In the genomic region with DNA sequence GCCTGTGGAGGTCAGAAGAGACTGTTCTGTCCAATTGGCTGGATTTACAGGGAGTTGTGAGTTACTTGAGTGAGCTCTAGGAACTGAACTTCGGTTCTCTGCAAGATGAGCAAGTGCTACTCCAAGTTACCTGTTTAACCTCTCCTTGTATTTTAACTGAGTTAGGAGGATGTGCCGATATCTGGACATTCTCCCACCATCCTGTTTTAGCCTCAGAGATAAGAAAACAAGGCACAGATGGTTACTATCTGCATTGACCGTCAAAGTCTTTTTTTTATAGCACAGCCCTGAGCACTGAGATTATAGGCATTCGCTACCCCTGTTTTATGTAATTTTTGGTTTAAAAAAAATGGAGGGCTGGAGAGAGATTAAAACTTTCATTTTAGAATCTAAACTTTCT, we compare ENCODE assay signal across 25 mouse cellular contexts. TPM values are rescaled to one million over a fixed set of nuclear protein-coding genes. Genes with fewer than 3 reads are reported as not detected.
A peak's percentile ranks its signal among the peaks of the same experiment; 100 is the strongest.
DNase-seq lines count a peak whose midpoint lies in the region; ATAC-seq and TF ChIP-seq lines count a peak whose summit lies in the region.
"Had no signal": no experiment of that assay in that cellular context is flagged by ENCODE, and none has a peak within 500 bp of the region (broad histone marks: within the 10 kb centered on the region; RNA-seq: fewer than 3 reads in every experiment).

No protein-coding gene starts in this region.

- no peak for ATAC-seq in heart, embryonic 15.5 days (replicated peaks; ENCODE audit: insufficient number of reproducible peaks, insufficient read depth, low FRiP score, low read depth)
- ATAC-seq in liver, embryonic 13.5 days (ENCODE audit: low read depth): peak; percentile 48; the same call in 1 of the 2 replicates
- ATAC-seq in megakaryocyte-erythroid progenitor cell, adult 5-6 weeks (replicated peaks; ENCODE audit: low FRiP score, low TSS enrichment, poor library complexity, severe bottlenecking): peak; percentile 76
- ATAC-seq in midbrain, embryonic 16.5 days: no peak
- ATAC-seq: activated CD4-positive, CD25-positive, alpha-beta regulatory T cell, adult 4 months; forebrain, postnatal 0 days; inflammation-experienced regulatory T-cells, adult 6 months had no signal

- no peaks in the 10 kb centered on the region for H3K27me3 ChIP-seq in heart, embryonic 15.5 days
- H3K27me3 ChIP-seq in MEL (ENCODE audit: control insufficient read depth in 1 of 2, insufficient read depth in 2 of 2, low read length in 2 of 2): no peaks in the 10 kb centered on the region
- H3K27me3 ChIP-seq in liver, embryonic 13.5 days: no peaks in the 10 kb centered on the region
- H3K27me3 ChIP-seq in midbrain, embryonic 16.5 days (ENCODE audit: control insufficient read depth, insufficient read depth, low read depth, low read length): no peaks in the 10 kb centered on the region
- H3K27me3 ChIP-seq: hindbrain, embryonic 13.5 days; neural tube, embryonic 12.5 days had no signal

- H3K4me2 ChIP-seq in heart, embryonic 15.5 days: no peak overlapping the region
- peak overlapping the region; percentile 2; the same call in 1 of the 2 replicates for H3K4me2 ChIP-seq in liver, embryonic 13.5 days
- H3K4me2 ChIP-seq in midbrain, embryonic 16.5 days (ENCODE audit: low read length): no peak overlapping the region
- H3K4me2 ChIP-seq: hindbrain, embryonic 13.5 days; neural tube, embryonic 12.5 days had no signal

- no peak overlapping the region for H3K4me3 ChIP-seq in heart, embryonic 15.5 days
- peak overlapping the region in 1 of 2 experiments; percentile 10; a peak in 2 of 4 replicates for H3K4me3 ChIP-seq in MEL (ENCODE audit: control insufficient read depth in 1 of 2, insufficient read depth in 1 of 2, low read depth in 2 of 2, low read length in 2 of 2)
- no peak overlapping the region for H3K4me3 ChIP-seq in liver, embryonic 13.5 days (replicated peaks)
- no peak overlapping the region for H3K4me3 ChIP-seq in midbrain, embryonic 16.5 days (ENCODE audit: low read depth, low read length)
- H3K4me3 ChIP-seq: embryonic facial prominence, embryonic 10.5 days; forebrain, embryonic 10.5 days; hindbrain, embryonic 13.5 days; neural tube, embryonic 12.5 days had no signal

- no peak for TF ChIP-seq CTCF in MEL (IDR thresholded peaks at IDR 0.05 in 2 of 3, conservative IDR thresholded peaks at IDR 0.05 in 1 of 3; ENCODE audit: control insufficient read depth in 1 of 3, insufficient read depth in 1 of 3, low read depth in 2 of 3, low read length in 3 of 3, poor library complexity in 1 of 3, severe bottlenecking in 1 of 3)

- no peak for TF ChIP-seq POLR2A in MEL (IDR thresholded peaks at IDR 0.05; ENCODE audit: control insufficient read depth in 1 of 2, insufficient read depth in 1 of 2, low read depth in 1 of 2, low read length in 2 of 2, poor library complexity in 1 of 2)

- H3K27ac ChIP-seq in heart, embryonic 15.5 days: 0 out of 2 replicates have a peak overlapping the region, but pooled peaks have one; percentile 27
- H3K27ac ChIP-seq in MEL (ENCODE audit: control insufficient read depth, low read depth, low read length): no peak overlapping the region
- no peak overlapping the region for H3K27ac ChIP-seq in liver, embryonic 13.5 days
- no peak overlapping the region for H3K27ac ChIP-seq in midbrain, embryonic 16.5 days (ENCODE audit: low read length)
- H3K27ac ChIP-seq: embryonic facial prominence, embryonic 10.5 days; forebrain, embryonic 10.5 days; hindbrain, embryonic 13.5 days; kidney, postnatal 0 days; neural tube, embryonic 12.5 days; stomach, postnatal 0 days had no signal

- H3K79me2 ChIP-seq in MEL (ENCODE audit: control insufficient read depth, insufficient read depth, low read length, poor library complexity): peaks cover 59% of the 10 kb centered on the region

- no peaks in the 10 kb centered on the region for H3K9me3 ChIP-seq in heart, embryonic 15.5 days (replicated peaks)
- H3K9me3 ChIP-seq in MEL (replicated peaks; ENCODE audit: insufficient read depth, low read length): no peaks in the 10 kb centered on the region
- no peaks in the 10 kb centered on the region for H3K9me3 ChIP-seq in liver, embryonic 13.5 days (replicated peaks)
- no peaks in the 10 kb centered on the region for H3K9me3 ChIP-seq in midbrain, embryonic 16.5 days (replicated peaks; ENCODE audit: control insufficient read depth, low read length, poor library complexity, severe bottlenecking)
- H3K9me3 ChIP-seq: embryonic facial prominence, embryonic 10.5 days; forebrain, embryonic 10.5 days; hindbrain, embryonic 13.5 days; neural tube, embryonic 12.5 days had no signal

- intact Hi-C loops in left cerebral cortex, postnatal 4 days (cut with DNase I): no loop called here

- no peak overlapping the region for H3K9ac ChIP-seq in heart, embryonic 15.5 days
- no peak overlapping the region for H3K9ac ChIP-seq in MEL (ENCODE audit: control insufficient read depth, low read depth, low read length, poor library complexity, severe bottlenecking)
- no peak overlapping the region for H3K9ac ChIP-seq in liver, embryonic 13.5 days
- no peak overlapping the region for H3K9ac ChIP-seq in midbrain, embryonic 16.5 days (ENCODE audit: low read depth, low read length)
- H3K9ac ChIP-seq: forebrain, postnatal 0 days; hindbrain, embryonic 13.5 days; neural tube, embryonic 12.5 days had no signal

- peak; percentile 54 to 68; a peak in 3 of 4 replicates for TF ChIP-seq EP300 in MEL (IDR thresholded peaks at IDR 0.05; ENCODE audit: low read depth in 1 of 2, low read length in 2 of 2)

- TF ChIP-seq RAD21 in MEL (IDR thresholded peaks at IDR 0.05; ENCODE audit: low read depth, low read length): no peak

- H3K4me1 ChIP-seq in heart, embryonic 15.5 days (replicated peaks): peaks cover 25% of the 10 kb centered on the region
- H3K4me1 ChIP-seq in MEL (ENCODE audit: control insufficient read depth in 1 of 2, insufficient read depth in 2 of 2, low read length in 2 of 2): peaks cover 13 to 37% of the 10 kb centered on the region in 2 experiments
- peaks cover 40% of the 10 kb centered on the region for H3K4me1 ChIP-seq in liver, embryonic 13.5 days (replicated peaks)
- H3K4me1 ChIP-seq in midbrain, embryonic 16.5 days (ENCODE audit: control insufficient read depth, insufficient read depth, low read length): peaks cover 29% of the 10 kb centered on the region
- H3K4me1 ChIP-seq: embryonic facial prominence, embryonic 10.5 days; forebrain, embryonic 10.5 days had no signal

- WGBS in heart, embryonic 15.5 days: 30% methylated on average over 4 of the region's 4 CpGs
- 20% methylated on average over 4 of the region's 4 CpGs for WGBS in liver, embryonic 13.5 days (ENCODE audit: insufficient replicate concordance)
- 87% methylated on average over 4 of the region's 4 CpGs for WGBS in midbrain, embryonic 16.5 days

- no peak for DNase-seq in heart, postnatal 4 days
- peak; percentile 51 for DNase-seq in MEL (ENCODE audit: low read depth, low spot score)
- DNase-seq in liver, embryonic 13.5 days: no peak
- no peak for DNase-seq in left cerebral cortex, postnatal 4 days
- DNase-seq: adrenal gland, adult 8-10 months; cerebellum, adult 9-11 months; forebrain, postnatal 0 days; gastrocnemius, postnatal 36 days; kidney, adult 18-20 months; lung, adult 2 months; lung, postnatal 14 days; midbrain, embryonic 14.5 days; right cerebral cortex, postnatal 14 days; thymus, adult 2 months had no signal

- H3K36me3 ChIP-seq in heart, embryonic 15.5 days: no peaks in the 10 kb centered on the region
- H3K36me3 ChIP-seq in MEL (ENCODE audit: control insufficient read depth in 1 of 2, insufficient read depth in 2 of 2, low read length in 2 of 2): peaks cover 11 to 56% of the 10 kb centered on the region in 2 experiments
- H3K36me3 ChIP-seq in liver, embryonic 13.5 days: peaks cover 3% of the 10 kb centered on the region; the same call in 1 of the 2 replicates
- H3K36me3 ChIP-seq in midbrain, embryonic 16.5 days (ENCODE audit: control insufficient read depth, insufficient read depth, low read length): no peaks in the 10 kb centered on the region
- H3K36me3 ChIP-seq: neural tube, embryonic 12.5 days had no signal

TF ChIP-seq in MEL, 35 proteins besides CTCF, POLR2A, EP300 and RAD21:
- TF ChIP-seq SIN3A (IDR thresholded peaks at IDR 0.05; ENCODE audit: low read length) (peak; percentile 43), TAL1 (IDR thresholded peaks at IDR 0.05; ENCODE audit: low read length) (peak; percentile 55), POLR2AphosphoS5 (IDR thresholded peaks at IDR 0.05; ENCODE audit: borderline replicate concordance, low read depth, low read length) (no peak), GATA1 (IDR thresholded peaks at IDR 0.05; ENCODE audit: low read depth, low read length) (peak; percentile 82), ZNF384 (IDR thresholded peaks at IDR 0.05; ENCODE audit: low read depth, low read length) (peak; percentile 80), ETS1 (IDR thresholded peaks at IDR 0.05; ENCODE audit: low read depth, low read length) (peak; percentile 79), MEF2A (IDR thresholded peaks at IDR 0.05; ENCODE audit: extremely low read depth, insufficient replicate concordance, low read depth, low read length, poor library complexity, severe bottlenecking) (0 out of 2 replicates have a peak, but pooled peaks have one; percentile 21), MAFK (IDR thresholded peaks at IDR 0.05; ENCODE audit: borderline replicate concordance, low read depth, low read length) (no peak), RCOR1 (IDR thresholded peaks at IDR 0.05; ENCODE audit: low read depth, low read length) (peak; percentile 80), TCF12 (IDR thresholded peaks at IDR 0.05; ENCODE audit: low read depth, low read length) (peak; percentile 74)

RNA-seq across cellular contexts. Expression of a gene that starts 10.2 kb away (rescaled TPM):
- polyA plus RNA-seq in heart, embryonic 15.5 days (2015; fragmentation: Nextera tagmentation; extraction: Ambion mirVana): 62.5 and 71.8 TPM in 2 replicates
- 10 to 100 TPM; 57.0 to 58.4 TPM for total RNA-seq in heart, postnatal 4 days (2021)
- total RNA-seq in MEL (2012; rRNA removed): 16.2 and 21.5 TPM in 2 replicates
- polyA plus RNA-seq in MEL (2012; ENCODE audit: insufficient read depth in 1 of 2, insufficient read length in 2 of 2, low read depth in 1 of 2, low replicate concordance in 2 of 2, missing spikeins in 1 of 2): 10 to 100 TPM; 29.3 to 75.6 TPM
- polyA plus RNA-seq in liver, embryonic 13.5 days (2015; fragmentation: Nextera tagmentation; extraction: Ambion mirVana): 37.1 and 37.9 TPM in 2 replicates
- total RNA-seq in megakaryocyte-erythroid progenitor cell, adult 5-6 weeks (2014; fragmentation: Nextera tagmentation): 76.3 and 85.2 TPM in 2 replicates
- total RNA-seq in megakaryocyte-erythroid progenitor cell, adult 5-6 weeks (2017): 36.9 and 85.3 TPM in 2 replicates
- polyA plus RNA-seq in midbrain, embryonic 16.5 days (2015; fragmentation: Nextera tagmentation; extraction: Ambion mirVana): 162 and 178 TPM in 2 replicates
- 100 to 1,000 TPM; 150 to 156 TPM for total RNA-seq in left cerebral cortex, postnatal 4 days (2021)

Comparison
In these comparisons a context has a peak if more than half of its experiments do, and no peak if none do; other contexts are left out.
1. ATAC-seq: peak in liver, embryonic 13.5 days (single experiment) and megakaryocyte-erythroid progenitor cell, adult 5-6 weeks (single experiment); none in heart, embryonic 15.5 days (single experiment) and midbrain, embryonic 16.5 days (single experiment).